Mouse (Mus musculus) neural tube, embryonic 13.5 days (tissue): ENCODE data around the gene Clybl. TPM values are rescaled to one million over a fixed set of nuclear protein-coding genes. Genes with fewer than 3 reads are reported as not detected.
A peak's percentile ranks its signal among the peaks of the same experiment; 100 is the strongest.

ENCODE experiments used
- ATAC-seq: fragments of 200-750 bp; cut with Nextera tagmentation; 2 replicates; pipeline ENCODE4 v1.8.0; 2017; ENCODE audit warnings: low read depth, mild to moderate bottlenecking, moderate TSS enrichment, moderate library complexity
- H3K27ac ChIP-seq: fragments of 300-500 bp; sonication (generic); replicated peaks from 2 replicates; pipeline ENCODE4 v1.5.1; 2015; ENCODE audit warnings: moderate library complexity, mild to moderate bottlenecking, inconsistent platforms
- H3K27me3 ChIP-seq: fragments of 300-500 bp; sonication (generic); 2 replicates; pipeline ENCODE4 v1.6.1; 2015; ENCODE audit warnings: mild to moderate bottlenecking, inconsistent platforms
- H3K36me3 ChIP-seq: fragments of 300-500 bp; sonication (generic); 2 replicates; pipeline ENCODE4 v1.6.1; 2015; ENCODE audit warnings: mild to moderate bottlenecking, inconsistent platforms
- H3K4me1 ChIP-seq: fragments of 300-500 bp; sonication (generic); replicated peaks from 2 replicates; pipeline ENCODE4 v1.6.1; 2015; ENCODE audit warnings: inconsistent platforms
- H3K4me2 ChIP-seq: fragments of 300-500 bp; sonication (generic); 2 replicates; pipeline ENCODE4 v1.6.1; 2015; ENCODE audit warnings: inconsistent platforms, mild to moderate bottlenecking, moderate library complexity
- H3K4me3 ChIP-seq: fragments of 300-500 bp; sonication (generic); 2 replicates; pipeline ENCODE4 v1.5.1; 2015; ENCODE audit warnings: mild to moderate bottlenecking, inconsistent platforms
- H3K9ac ChIP-seq: fragments of 300-500 bp; sonication (generic); 2 replicates; pipeline ENCODE4 v1.6.1; 2015; ENCODE audit warnings: moderate library complexity, mild to moderate bottlenecking, inconsistent platforms
- H3K9me3 ChIP-seq: fragments of 300-500 bp; sonication (generic); 2 replicates; pipeline ENCODE4 v1.6.1; 2016; ENCODE audit warnings: inconsistent platforms
- WGBS: fragments of 180-500 bp; shearing (Covaris S2); methylation state at CpG from one replicate; pipeline ENCODE4 v1.1.7; 2015; 5-methylcytosine and 5-hydroxymethylcytosine counted together
- polyA plus RNA-seq: library from polyadenylated mRNA; unstranded; fragments of >200 nt; fragmentation: Nextera tagmentation; extraction: Ambion mirVana; gene quantifications from 2 replicates; pipeline ENCODE4 v1.2.1, GENCODE M21; 2015

Clybl gene
- polyA plus RNA-seq, 1 experiment from 2014 or later = 10.2 TPM

GRCm38 (mm10) chr14:122375070-122375811 is 193.7 kb downstream of the Clybl start:
- Histone ChIP-seq H3K4me1 (peaks cover 16% of the 10 kb centered on the region), H3K9ac (no peak overlapping the region), H3K27me3 (peaks cover 61% of the 10 kb centered on the region), H3K27ac (no peak overlapping the region), H3K9me3 (no peaks in the 10 kb centered on the region), H3K4me3 (no peak overlapping the region), H3K36me3 (no peaks in the 10 kb centered on the region), H3K4me2 (no peak overlapping the region)
- no peak for ATAC-seq
- 45% methylated on average over 12 of the region's 12 CpGs for WGBS

- H3K27me3 ChIP-seq = peaks cover 56% of the 10 kb centered on the region
These were observed 195.1 kb downstream of the Clybl start for GRCm38 (mm10) chr14:122376482-122377143.

DNA sequence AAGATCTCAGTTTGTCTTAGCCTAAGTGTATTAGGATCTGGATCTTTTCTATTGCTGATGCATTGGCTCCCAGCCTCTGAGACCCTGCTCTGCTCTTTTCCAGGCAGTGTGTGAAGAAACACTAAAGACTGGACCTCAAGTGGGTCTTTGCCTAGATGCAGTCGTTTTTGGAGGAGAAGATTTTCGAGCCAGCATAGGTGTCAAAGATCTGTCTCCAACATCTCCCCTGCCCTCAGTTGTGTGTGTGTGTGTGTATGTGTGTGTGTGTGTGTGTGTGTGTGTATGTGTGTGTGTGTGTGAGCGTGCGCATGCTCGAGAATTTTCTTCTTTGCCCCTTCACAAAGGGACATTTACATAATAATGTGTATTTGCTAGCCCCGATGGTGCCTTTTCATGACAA is 196.2 kb downstream of the Clybl start:
- H3K27ac ChIP-seq = no peak overlapping the region
- H3K9ac ChIP-seq = no peak overlapping the region
- no peaks in the 10 kb centered on the region for H3K9me3 ChIP-seq
- no peak overlapping the region for H3K4me3 ChIP-seq
- no peaks in the 10 kb centered on the region for H3K36me3 ChIP-seq
- H3K4me1 ChIP-seq = peaks cover 33% of the 10 kb centered on the region
- peaks cover 52% of the 10 kb centered on the region for H3K27me3 ChIP-seq
- 52% methylated on average over 6 of the region's 6 CpGs for WGBS
- no peak for ATAC-seq
- no peak overlapping the region for H3K4me2 ChIP-seq

More at GRCm38 (mm10) chr14:122376482-122377143, 195.1 kb downstream of the Clybl start:
- ATAC-seq = no peak
- Histone ChIP-seq H3K36me3 (no peaks in the 10 kb centered on the region), H3K4me2 (no peak overlapping the region), H3K4me1 (peaks cover 25% of the 10 kb centered on the region), H3K4me3 (no peak overlapping the region), H3K9me3 (no peaks in the 10 kb centered on the region), H3K27ac (no peak overlapping the region), H3K9ac (no peak overlapping the region)
- 55% methylated on average over 9 of the region's 9 CpGs for WGBS

- Histone ChIP-seq H3K27ac (no peak overlapping the region), H3K4me3 (no peak overlapping the region), H3K9me3 (no peaks in the 10 kb centered on the region), H3K4me1 (peaks cover 28% of the 10 kb centered on the region), H3K36me3 (no peaks in the 10 kb centered on the region), H3K27me3 (peaks cover 55% of the 10 kb centered on the region), H3K4me2 (no peak overlapping the region), H3K9ac (no peak overlapping the region)
- WGBS = 84% methylated on average over 9 of the region's 9 CpGs
- no peak for ATAC-seq
These were observed 197.6 kb downstream of the Clybl start for GRCm38 (mm10) chr14:122379076-122379475.

DNA sequence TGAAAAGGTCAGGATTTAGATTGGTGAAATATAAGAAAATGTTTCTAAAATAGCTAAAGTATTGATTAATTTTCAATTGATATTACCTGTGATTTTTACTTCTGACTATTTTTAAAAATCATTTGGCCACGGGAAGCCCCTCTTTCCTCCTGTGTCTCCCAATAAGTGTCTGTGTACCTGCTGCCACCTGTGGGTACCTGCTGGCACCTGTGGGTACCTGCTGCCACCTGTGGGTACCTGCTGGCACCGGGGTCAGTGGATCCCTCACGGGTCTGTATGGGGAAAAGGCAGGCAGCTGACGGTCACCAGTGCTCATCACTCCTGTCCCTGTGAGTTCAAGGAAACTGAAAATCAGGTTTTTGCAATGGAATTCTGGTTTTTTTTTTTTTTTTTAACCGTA is 198.5 kb downstream of the Clybl start:
- no peak for ATAC-seq
- H3K27me3 ChIP-seq = peaks cover 50% of the 10 kb centered on the region
- no peaks in the 10 kb centered on the region for H3K9me3 ChIP-seq
- H3K36me3 ChIP-seq = no peaks in the 10 kb centered on the region
- H3K27ac ChIP-seq = no peak overlapping the region
- H3K4me3 ChIP-seq = no peak overlapping the region
- 93% methylated on average over 5 of the region's 5 CpGs for WGBS
- peaks cover 32% of the 10 kb centered on the region; the same call in 1 of the 2 replicates for H3K4me1 ChIP-seq
- H3K4me2 ChIP-seq = no peak overlapping the region
- no peak overlapping the region for H3K9ac ChIP-seq

- no peak overlapping the region; the same call in 1 of the 2 replicates for H3K27ac ChIP-seq
- H3K9ac ChIP-seq = no peak overlapping the region
- no peak overlapping the region for H3K4me2 ChIP-seq
- WGBS = 45% methylated on average over 15 of the region's 15 CpGs
- no peak overlapping the region for H3K4me3 ChIP-seq
- H3K4me1 ChIP-seq = peaks cover 35% of the 10 kb centered on the region; the same call in 1 of the 2 replicates
- no peaks in the 10 kb centered on the region for H3K36me3 ChIP-seq
- no peak for ATAC-seq
- H3K9me3 ChIP-seq = no peaks in the 10 kb centered on the region
- peaks cover 42% of the 10 kb centered on the region for H3K27me3 ChIP-seq
These were observed 199.7 kb downstream of the Clybl start for GRCm38 (mm10) chr14:122380896-122381845.

DNA sequence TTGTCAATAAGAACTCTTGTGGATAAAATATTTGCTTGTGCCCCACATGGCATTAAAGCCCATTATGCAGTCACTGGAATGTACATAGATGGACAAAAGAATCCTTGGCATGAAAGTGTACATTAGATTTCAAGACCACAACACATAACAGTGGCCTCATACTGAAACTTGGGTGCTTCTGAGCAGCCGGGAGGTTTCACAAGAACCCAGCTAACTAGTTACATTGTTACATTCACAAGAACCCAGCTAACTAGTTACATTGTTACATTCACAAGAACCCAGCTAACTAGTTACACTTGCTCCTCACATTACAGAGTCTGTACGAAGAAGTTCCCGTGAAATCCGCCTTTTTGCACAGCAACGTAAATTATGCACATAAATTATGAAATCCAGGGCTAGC is 200.8 kb downstream of the Clybl start:
- WGBS = 32% methylated on average over 5 of the region's 5 CpGs
- Histone ChIP-seq H3K27ac (no peak overlapping the region), H3K4me2 (no peak overlapping the region), H3K9me3 (no peaks in the 10 kb centered on the region), H3K4me1 (peaks cover 35% of the 10 kb centered on the region; the same call in 1 of the 2 replicates), H3K4me3 (no peak overlapping the region), H3K27me3 (peaks cover 44% of the 10 kb centered on the region), H3K36me3 (no peaks in the 10 kb centered on the region), H3K9ac (no peak overlapping the region)
- ATAC-seq = no peak

DNA sequence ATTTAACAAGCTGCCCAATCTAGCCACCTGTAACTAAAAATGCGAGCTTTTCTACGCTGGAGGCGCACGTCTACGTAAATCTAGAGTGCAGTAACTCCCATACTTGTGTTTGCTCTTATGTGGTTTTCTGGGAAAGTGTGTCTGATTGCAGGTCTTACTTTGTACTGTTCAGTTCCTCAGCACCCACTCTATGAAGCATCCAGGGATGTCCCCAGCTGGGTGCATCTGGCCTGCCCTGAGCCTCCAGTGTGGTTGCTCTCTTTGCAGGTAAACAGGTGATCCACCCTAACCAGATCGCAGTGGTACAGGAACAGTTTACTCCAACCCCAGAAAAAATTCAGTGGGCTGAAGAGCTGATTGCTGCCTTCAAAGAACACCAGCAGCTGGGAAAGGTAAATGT is 202.4 kb downstream of the Clybl start:
- Histone ChIP-seq H3K36me3 (no peaks in the 10 kb centered on the region), H3K4me2 (peak overlapping the region; percentile 35; the same call in 1 of the 2 replicates), H3K4me3 (no peak overlapping the region), H3K9ac (no peak overlapping the region), H3K27ac (0 out of 2 replicates have a peak overlapping the region, but pooled peaks have one; percentile 59), H3K4me1 (peaks cover 45% of the 10 kb centered on the region), H3K9me3 (no peaks in the 10 kb centered on the region), H3K27me3 (peaks cover 36% of the 10 kb centered on the region)
- no peak for ATAC-seq
- 83% methylated on average over 6 of the region's 6 CpGs for WGBS

- H3K36me3 ChIP-seq = no peaks in the 10 kb centered on the region
- peaks cover 45% of the 10 kb centered on the region for H3K4me1 ChIP-seq
- ATAC-seq = 0 out of 2 replicates have a peak, but pooled peaks have one; percentile 55
- WGBS = 20% methylated on average over 21 of the region's 21 CpGs
- peak overlapping the region; percentile 59; the same call in 1 of the 2 replicates for H3K27ac ChIP-seq
- no peak overlapping the region for H3K9ac ChIP-seq
- H3K27me3 ChIP-seq = peaks cover 36% of the 10 kb centered on the region
- peak overlapping the region; percentile 35; the same call in 1 of the 2 replicates for H3K4me2 ChIP-seq
- H3K4me3 ChIP-seq = no peak overlapping the region
- no peaks in the 10 kb centered on the region for H3K9me3 ChIP-seq
These were observed 203.1 kb downstream of the Clybl start for GRCm38 (mm10) chr14:122384447-122385237.

DNA sequence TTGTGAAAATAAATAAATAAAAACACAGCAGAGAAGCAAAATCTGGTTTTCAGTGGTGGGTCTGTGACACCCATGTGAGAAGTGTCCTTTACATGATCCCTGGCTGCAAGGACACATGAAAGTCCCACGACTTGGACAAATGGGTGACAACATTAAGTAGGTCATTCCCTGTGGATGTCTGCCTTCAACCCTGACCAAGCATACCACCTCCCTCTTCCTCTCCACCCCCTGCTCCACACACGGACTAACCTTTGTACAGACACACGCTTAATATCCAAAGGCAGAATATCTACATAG is 203.7 kb downstream of the Clybl start:
- Histone ChIP-seq H3K4me2 (no peak overlapping the region), H3K4me1 (peaks cover 45% of the 10 kb centered on the region), H3K4me3 (no peak overlapping the region), H3K27ac (0 out of 2 replicates have a peak overlapping the region, but pooled peaks have one; percentile 28), H3K36me3 (no peaks in the 10 kb centered on the region), H3K27me3 (peaks cover 42% of the 10 kb centered on the region), H3K9ac (no peak overlapping the region), H3K9me3 (no peaks in the 10 kb centered on the region)
- 58% methylated on average over 3 of the region's 3 CpGs for WGBS
- no peak for ATAC-seq

DNA sequence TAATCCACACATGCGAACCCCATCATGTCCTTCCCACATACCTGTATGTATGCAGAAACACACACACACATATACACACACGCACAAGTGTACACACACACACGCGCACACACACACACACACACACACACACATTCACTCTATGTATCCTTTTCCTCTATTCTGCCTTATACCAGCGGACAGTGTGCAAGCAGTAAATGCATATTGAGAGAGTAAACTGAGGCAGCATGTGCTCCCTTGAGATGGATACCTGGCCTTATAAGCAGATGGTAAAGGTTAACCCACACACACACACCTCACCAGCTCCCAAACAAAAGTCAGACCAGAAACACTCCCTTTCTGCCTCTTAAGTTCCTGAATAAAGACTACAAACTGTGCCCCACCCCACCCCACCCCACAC is 204.3 kb downstream of the Clybl start:
- WGBS = 93% methylated on average over 5 of the region's 5 CpGs
- Histone ChIP-seq H3K9ac (no peak overlapping the region), H3K4me3 (no peak overlapping the region), H3K9me3 (no peaks in the 10 kb centered on the region), H3K4me1 (peaks cover 45% of the 10 kb centered on the region), H3K27me3 (peaks cover 44% of the 10 kb centered on the region), H3K36me3 (no peaks in the 10 kb centered on the region), H3K27ac (no peak overlapping the region), H3K4me2 (no peak overlapping the region)
- no peak for ATAC-seq
